Mouse (Mus musculus) liver, adult 2 months (tissue): ENCODE results near the gene Armt1.

Experiments used
- CTCF ChIP-seq: fragments of 200-500 bp; IDR thresholded peaks from 2 replicates; pipeline ENCODE4 v1.5.1; 2011; ENCODE audit warnings: low read depth, low read length, control low read depth
- POLR2A ChIP-seq: fragments of 200-500 bp; IDR thresholded peaks from 2 replicates; pipeline ENCODE4 v1.6.1; 2011; ENCODE audit warnings: low read length, control low read depth; ENCODE audit not compliant: insufficient read depth; ENCODE audit errors: extremely low read depth

GRCm38 (mm10) chr10:4460201-4460600 lies 27.9 kb downstream of the Armt1 start:
- TF ChIP-seq POLR2A, result no peak
- no peak for TF ChIP-seq CTCF
